Mouse (Mus musculus) heart, postnatal 0 days (tissue): ENCODE data around the gene Usp47. TPM values are rescaled to one million over a fixed set of nuclear protein-coding genes. Genes with fewer than 3 reads are reported as not detected.

Experiments used
- ATAC-seq: fragments of 200-750 bp; cut with Nextera tagmentation; 2 replicates; pipeline ENCODE4 v1.8.0; 2017; ENCODE audit warnings: low read depth, moderate number of reproducible peaks, moderate library complexity; ENCODE audit not compliant: insufficient read depth
- DNase-seq: peaks from one replicate; pipeline ENCODE4 v3.0.0-alpha.2; 2016; ENCODE audit warnings: low spot score
- H3K27ac ChIP-seq: fragments of 300-500 bp; sonication (generic); 2 replicates; pipeline ENCODE4 v1.5.1; 2014; ENCODE audit warnings: low read depth, mild to moderate bottlenecking
- H3K27me3 ChIP-seq: fragments of 300-500 bp; sonication (generic); 2 replicates; pipeline ENCODE4 v1.6.1; 2014; ENCODE audit warnings: low read length, mixed read lengths; ENCODE audit not compliant: control insufficient read depth, insufficient read depth
- H3K36me3 ChIP-seq: fragments of 300-500 bp; sonication (generic); replicated peaks from 2 replicates; pipeline ENCODE4 v1.6.1; 2014; ENCODE audit warnings: low read length, mixed read lengths; ENCODE audit not compliant: control insufficient read depth, insufficient read depth
- H3K4me1 ChIP-seq: fragments of 300-500 bp; sonication (generic); 2 replicates; pipeline ENCODE4 v1.6.1; 2014; ENCODE audit warnings: antibody characterized with exemption; ENCODE audit not compliant: control insufficient read depth, insufficient read depth
- H3K4me2 ChIP-seq: fragments of 300-500 bp; sonication (generic); 2 replicates; pipeline ENCODE4 v1.6.1; 2014; ENCODE audit warnings: low read depth, mild to moderate bottlenecking, low read length, moderate library complexity
- H3K4me3 ChIP-seq: fragments of 300-500 bp; sonication (generic); 2 replicates; pipeline ENCODE4 v1.5.1; 2014; ENCODE audit warnings: low read depth, low read length
- H3K9ac ChIP-seq: fragments of 300-500 bp; sonication (generic); replicated peaks from 2 replicates; pipeline ENCODE4 v1.6.1; 2014; ENCODE audit warnings: low read depth, low read length, mixed read lengths
- H3K9me3 ChIP-seq: fragments of 300-500 bp; sonication (generic); replicated peaks from 2 replicates; pipeline ENCODE4 v1.6.1; 2016; ENCODE audit warnings: low read length; ENCODE audit not compliant: control insufficient read depth
- CTCF ChIP-seq: IDR thresholded peaks from 2 replicates; pipeline ENCODE4 v1.5.1; 2016; ENCODE audit warnings: antibody characterized with exemption, control low read depth, low read depth
- EP300 ChIP-seq: IDR thresholded peaks from 2 replicates; pipeline ENCODE4 v1.6.1; 2016; ENCODE audit warnings: antibody characterized with exemption, low read depth
- WGBS: fragments of 180-500 bp; shearing (Covaris S2); extraction: QIAGEN DNeasy Blood & Tissue Kit; methylation state at CpG from one replicate; pipeline ENCODE4 v1.1.7; 2014; 5-methylcytosine and 5-hydroxymethylcytosine counted together
- polyA plus RNA-seq: library from polyadenylated mRNA; unstranded; fragments of >200 nt; fragmentation: Nextera tagmentation; extraction: Ambion mirVana; gene quantifications from 2 replicates; pipeline ENCODE4 v1.2.1, GENCODE M21; 2015
- total RNA-seq: library from RNA; depleted of rRNA; stranded (reverse); fragments of >200 nt; gene quantifications from 2 replicates; pipeline ENCODE4 v1.2.3, GENCODE M21; 2014; ENCODE audit warnings: low replicate concordance

Usp47 gene
- total and polyA plus RNA-seq, 2 experiments from 2014 or later, result 39.6 to 44.0 TPM

DNA sequence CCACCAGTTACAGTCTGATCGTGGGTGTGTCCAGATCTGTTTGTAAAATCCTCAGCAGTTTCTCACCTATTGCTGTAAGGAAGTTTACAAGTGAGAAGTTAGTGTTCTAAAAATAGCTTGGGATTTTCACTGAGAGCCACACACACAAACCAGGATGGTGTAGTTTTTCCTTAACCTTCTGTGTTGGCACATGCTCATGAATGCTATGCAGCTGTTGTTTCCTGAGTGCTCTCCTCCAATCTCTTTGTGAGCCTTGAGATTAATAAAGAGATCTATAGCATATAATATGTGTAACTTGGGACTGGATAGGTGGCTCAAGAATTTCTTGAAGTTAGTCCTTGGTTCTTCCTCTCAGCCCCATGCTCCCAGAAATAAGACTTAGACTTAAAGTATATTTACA lies 13.3 kb downstream of the Usp47 start:
- Histone ChIP-seq H3K36me3 (peaks cover 4% of the 10 kb centered on the region; the same call in 1 of the 2 replicates), H3K27ac (peak overlapping the region; percentile 55; the same call in 1 of the 2 replicates), H3K27me3 (no peaks in the 10 kb centered on the region), H3K9ac (no peak overlapping the region), H3K9me3 (no peaks in the 10 kb centered on the region), H3K4me2 (0 out of 2 replicates have a peak overlapping the region, but pooled peaks have one; percentile 1), H3K4me1 (peaks cover 32% of the 10 kb centered on the region), H3K4me3 (no peak overlapping the region)
- no peak for DNase-seq
- 21% methylated on average over 1 of the region's 1 CpGs for WGBS
- no peak for ATAC-seq
- no peak for TF ChIP-seq EP300
- no peak for TF ChIP-seq CTCF

DNA sequence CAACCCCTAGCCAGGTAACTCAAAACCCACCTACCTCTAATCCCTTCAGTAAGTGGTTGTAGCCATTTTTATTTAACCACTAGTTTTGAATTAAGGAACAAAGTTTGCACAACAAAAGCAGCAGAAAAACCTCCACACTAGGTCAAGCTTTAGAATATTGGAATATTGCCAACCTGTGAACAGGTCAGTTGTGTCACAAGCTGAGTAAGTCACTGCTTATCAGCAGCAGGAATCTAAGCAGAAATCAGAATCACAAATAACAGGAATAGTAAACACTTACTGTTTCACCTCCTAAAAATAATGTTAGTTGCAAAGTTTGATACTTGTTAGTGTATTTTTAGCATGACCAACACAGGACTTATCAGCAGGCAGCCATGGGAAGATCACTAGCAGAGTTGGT lies 17.0 kb downstream of the Usp47 start:
- Histone ChIP-seq H3K4me2 (no peak overlapping the region), H3K9ac (no peak overlapping the region), H3K4me1 (peaks cover 32% of the 10 kb centered on the region), H3K4me3 (no peak overlapping the region), H3K27ac (0 out of 2 replicates have a peak overlapping the region, but pooled peaks have one; percentile 26), H3K9me3 (no peaks in the 10 kb centered on the region), H3K27me3 (no peaks in the 10 kb centered on the region), H3K36me3 (no peaks in the 10 kb centered on the region)
- DNase-seq (no peak), ATAC-seq (no peak)
- TF ChIP-seq CTCF (no peak), EP300 (no peak)

DNA sequence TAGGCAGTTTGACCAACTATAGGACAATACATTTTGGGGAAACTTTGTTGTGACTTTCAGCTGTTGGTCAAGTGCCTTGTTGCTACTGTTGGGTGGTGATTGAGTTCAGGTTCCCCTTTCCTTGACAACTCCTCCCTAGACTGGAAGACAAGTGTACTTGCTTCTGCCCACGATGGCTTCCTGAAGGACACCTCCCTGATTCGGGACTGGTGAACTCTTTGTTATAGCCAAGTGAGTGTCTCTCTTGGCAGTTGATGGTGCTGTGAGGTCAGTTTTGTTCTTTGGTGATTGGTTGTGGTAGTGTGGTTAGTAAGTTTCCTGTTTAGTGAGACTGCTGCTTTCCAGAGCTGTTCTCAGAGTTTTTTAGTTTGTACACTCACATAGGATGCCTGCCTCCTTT lies 19.5 kb downstream of the Usp47 start:
- Histone ChIP-seq H3K4me3 (no peak overlapping the region), H3K36me3 (no peaks in the 10 kb centered on the region), H3K9me3 (no peaks in the 10 kb centered on the region), H3K27ac (no peak overlapping the region), H3K9ac (no peak overlapping the region), H3K4me1 (peaks cover 17% of the 10 kb centered on the region), H3K27me3 (no peaks in the 10 kb centered on the region), H3K4me2 (no peak overlapping the region)
- ATAC-seq, result no peak
- no peak for DNase-seq
- TF ChIP-seq EP300, result no peak
- no peak for TF ChIP-seq CTCF
- WGBS, result 43% methylated on average over 2 of the region's 2 CpGs

DNA sequence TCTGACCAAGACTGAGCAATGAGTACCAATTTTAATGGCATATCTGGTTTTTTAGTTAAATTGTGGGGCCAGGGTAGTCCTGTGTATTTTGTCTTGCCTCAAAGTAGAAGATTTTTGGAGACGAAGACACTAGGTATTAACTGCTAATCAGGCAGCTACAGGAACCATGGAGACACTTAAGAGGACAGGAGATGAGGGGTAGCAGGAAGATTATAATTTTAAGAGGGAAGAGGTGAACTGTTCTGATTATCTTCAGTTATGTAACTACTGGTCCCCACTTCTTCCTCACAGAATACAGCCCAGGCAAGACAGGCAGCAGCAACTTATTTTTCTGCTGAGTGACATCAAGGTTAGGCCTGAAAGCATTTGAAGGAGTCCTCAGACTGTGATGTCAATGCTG lies 21.9 kb downstream of the Usp47 start:
- ATAC-seq (no peak), DNase-seq (no peak)
- Histone ChIP-seq H3K4me2 (no peak overlapping the region), H3K27ac (no peak overlapping the region), H3K9me3 (no peaks in the 10 kb centered on the region), H3K4me1 (peaks cover 5% of the 10 kb centered on the region; the same call in 1 of the 2 replicates), H3K9ac (no peak overlapping the region), H3K36me3 (peaks cover 3% of the 10 kb centered on the region; the same call in 1 of the 2 replicates), H3K27me3 (no peaks in the 10 kb centered on the region), H3K4me3 (no peak overlapping the region)
- 84% methylated on average over 1 of the region's 1 CpGs for WGBS
- no peak for TF ChIP-seq CTCF

DNA sequence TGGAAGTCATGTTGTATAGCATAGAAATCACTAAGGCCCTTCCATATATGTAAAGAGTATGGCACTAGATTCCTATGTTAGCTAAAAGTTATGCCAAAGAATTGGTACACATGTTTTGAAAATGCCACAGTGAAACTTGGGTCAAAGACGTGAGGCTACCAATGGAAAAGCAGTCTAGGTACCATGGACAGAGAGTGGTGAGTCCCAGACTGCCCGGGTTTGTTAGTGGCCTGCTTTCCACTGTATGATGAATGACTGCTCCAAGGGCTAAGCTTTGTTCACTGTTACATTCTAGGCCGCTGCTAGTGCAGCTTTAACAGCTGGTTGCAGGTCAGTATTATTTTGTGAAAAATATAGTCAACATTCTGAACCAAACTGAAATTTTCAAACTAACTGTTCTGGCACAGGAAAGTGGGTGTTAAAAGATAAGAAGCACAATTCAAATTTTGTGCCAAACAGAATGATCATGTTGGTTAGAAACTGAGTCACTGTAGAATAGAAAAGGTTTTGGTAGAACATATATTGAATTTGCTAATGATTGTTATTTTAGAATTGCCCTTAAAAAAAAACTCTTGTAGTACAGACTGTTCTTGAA lies 22.6 kb downstream of the Usp47 start:
- no peak for DNase-seq
- Histone ChIP-seq H3K36me3 (peaks cover 3% of the 10 kb centered on the region; the same call in 1 of the 2 replicates), H3K9me3 (no peaks in the 10 kb centered on the region), H3K4me2 (no peak overlapping the region), H3K27me3 (no peaks in the 10 kb centered on the region), H3K27ac (no peak overlapping the region), H3K4me3 (no peak overlapping the region), H3K4me1 (no peaks in the 10 kb centered on the region; the same call in 1 of the 2 replicates), H3K9ac (no peak overlapping the region)
- TF ChIP-seq CTCF (no peak), EP300 (no peak)
- ATAC-seq, result no peak
- 47% methylated on average over 3 of the region's 3 CpGs for WGBS

DNA sequence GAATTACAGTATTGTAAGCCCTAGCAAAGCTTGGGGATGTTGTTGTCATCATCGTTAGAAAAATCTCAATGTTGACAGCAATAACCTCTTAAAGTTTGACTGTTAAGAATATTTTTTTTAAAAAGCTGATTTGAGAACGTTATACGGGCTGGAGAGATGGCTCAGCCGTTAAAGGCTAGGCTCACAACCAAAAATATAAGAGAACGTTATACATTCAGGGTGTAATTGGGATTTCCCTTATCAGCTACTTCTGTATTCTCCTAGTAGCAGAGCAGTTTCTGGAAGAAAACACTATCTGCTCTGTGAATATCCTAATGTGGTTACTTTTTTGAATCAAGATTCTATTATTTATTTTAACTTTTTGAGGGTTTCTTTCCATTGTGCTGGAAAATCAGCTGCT lies 25.3 kb downstream of the Usp47 start:
- DNase-seq (no peak), ATAC-seq (no peak)
- H3K4me2 ChIP-seq, result no peak overlapping the region
- H3K4me1 ChIP-seq, result no peaks in the 10 kb centered on the region
- H3K36me3 ChIP-seq, result peaks cover 3% of the 10 kb centered on the region; the same call in 1 of the 2 replicates
- no peak for TF ChIP-seq EP300
- no peak for TF ChIP-seq CTCF
- no peak overlapping the region for H3K9ac ChIP-seq
- H3K9me3 ChIP-seq, result no peaks in the 10 kb centered on the region
- no peaks in the 10 kb centered on the region for H3K27me3 ChIP-seq
- WGBS, result 77% methylated on average over 5 of the region's 5 CpGs
- H3K27ac ChIP-seq, result no peak overlapping the region
- H3K4me3 ChIP-seq, result no peak overlapping the region
